Mouse (Mus musculus): ENCODE measurements at regions not wholly inside any gene's neighbourhood (a gene's known extent, or its start where the extent isn't known, plus 50 kb on each side); places are given as distances from the start of the nearest gene placed in this dataset.
"Not testable (repeated sequence)": the region's sequence is repeated elsewhere in the genome, so short reads cannot be mapped to it uniquely, and the experiment has no call there.

DNA sequence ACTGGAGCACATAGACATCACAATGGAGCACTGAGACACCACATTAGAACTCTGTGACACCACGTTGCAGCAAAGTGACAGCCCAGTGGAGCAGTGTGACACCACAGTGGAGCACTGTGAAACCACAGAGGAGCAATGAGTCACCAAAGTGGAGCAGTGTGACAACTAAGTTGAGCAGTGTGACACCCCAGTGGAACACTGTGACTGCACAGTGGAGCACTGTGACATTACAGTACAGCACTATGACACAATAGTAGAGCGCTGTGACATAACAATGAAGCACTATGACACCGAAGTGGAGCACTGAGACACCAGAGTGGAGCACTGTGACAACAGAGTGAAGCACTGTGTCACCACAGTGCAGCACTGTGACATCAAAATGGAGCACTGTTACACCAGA lies 101.8 kb upstream of the Vmn1r2 start:
- TF ChIP-seq E2F4 (IDR thresholded peaks at IDR 0.05; ENCODE audit: borderline replicate concordance, low read depth, low read length); CTCF (IDR thresholded peaks at IDR 0.05 in 2 of 3, conservative IDR thresholded peaks at IDR 0.05 in 1 of 3; ENCODE audit: control insufficient read depth in 1 of 3, insufficient read depth in 1 of 3, low read depth in 2 of 3, low read length in 3 of 3, poor library complexity in 1 of 3, severe bottlenecking in 1 of 3); ETS1 (IDR thresholded peaks at IDR 0.05; ENCODE audit: low read depth, low read length); EP300 (IDR thresholded peaks at IDR 0.05; ENCODE audit: low read depth in 1 of 2, low read length in 2 of 2); POLR2A (IDR thresholded peaks at IDR 0.05; ENCODE audit: control insufficient read depth in 1 of 2, insufficient read depth in 1 of 2, low read depth in 1 of 2, low read length in 2 of 2, poor library complexity in 1 of 2): not testable (repeated sequence)

Measured in MEL (cell line).